Mouse (Mus musculus): Measurements from ENCODE around the gene Rnase2b.
"Not testable (repeated sequence)": the region's sequence is repeated elsewhere in the genome, so short reads cannot be mapped to it uniquely, and the experiment has no call there.

Rnase2b gene

GRCm38 (mm10) chr14:51161976-51162375, at the start of gene Rnase2b:
Gene Rnase2b (plus strand): TSS chr14:51162260.
- not testable (repeated sequence) for DNase-seq

GRCm38 (mm10) chr14:51113476-51113875, 48.6 kb upstream of the Rnase2b start:
- no peak for DNase-seq

GRCm38 (mm10) chr14:51113916-51114560, 48.0 kb upstream of the Rnase2b start, which contains the start of gene Eddm3b:
Gene Eddm3b (plus strand): TSS chr14:51114426.
- peak in 1 of 2 experiments; percentile 44 for DNase-seq

GRCm38 (mm10) chr14:51125684-51126083, 36.4 kb upstream of the Rnase2b start:
- DNase-seq = no peak

GRCm38 (mm10) chr14:51127648-51128258, 34.3 kb upstream of the Rnase2b start:
- no peak for DNase-seq

GRCm38 (mm10) chr14:51128775-51129623, 33.1 kb upstream of the Rnase2b start:
- DNase-seq = no peak

- DNase-seq = no peak
Observed at GRCm38 (mm10) chr14:51129624-51129975, 32.5 kb upstream of the Rnase2b start.

- no peak for DNase-seq
Observed at GRCm38 (mm10) chr14:51130315-51130940, 31.6 kb upstream of the Rnase2b start.

- DNase-seq = no peak
Observed at GRCm38 (mm10) chr14:51131086-51131815, 30.8 kb upstream of the Rnase2b start.

GRCm38 (mm10) chr14:51132372-51132771, 29.7 kb upstream of the Rnase2b start:
- DNase-seq = no peak

GRCm38 (mm10) chr14:51140342-51140741, 21.7 kb upstream of the Rnase2b start:
- DNase-seq = no peak

- DNase-seq = no peak
Observed at GRCm38 (mm10) chr14:51142119-51142518, 19.9 kb upstream of the Rnase2b start.

- DNase-seq = no peak
Observed at GRCm38 (mm10) chr14:51142568-51142967, 19.5 kb upstream of the Rnase2b start.

- DNase-seq = no peak
Observed at GRCm38 (mm10) chr14:51143287-51143686, 18.8 kb upstream of the Rnase2b start.

GRCm38 (mm10) chr14:51143937-51144336, 18.1 kb upstream of the Rnase2b start:
- DNase-seq = no peak

- DNase-seq = no peak
Observed at GRCm38 (mm10) chr14:51144451-51144850, 17.6 kb upstream of the Rnase2b start.

GRCm38 (mm10) chr14:51145521-51145920, 16.5 kb upstream of the Rnase2b start:
- no peak for DNase-seq

GRCm38 (mm10) chr14:51146685-51147084, 15.4 kb upstream of the Rnase2b start, which contains the start of gene Rnase1:
Gene Rnase1 (minus strand): TSS chr14:51146785.
- DNase-seq = no peak

GRCm38 (mm10) chr14:51148006-51148405, 14.1 kb upstream of the Rnase2b start:
- DNase-seq = no peak

GRCm38 (mm10) chr14:51149164-51149563, 12.9 kb upstream of the Rnase2b start:
- no peak for DNase-seq

GRCm38 (mm10) chr14:51150206-51150831, 11.7 kb upstream of the Rnase2b start:
- DNase-seq = no peak
